Mouse (Mus musculus) bone marrow macrophage, adult 2 months (primary cell): ENCODE measurements around the gene Egfl6. TPM values are rescaled to one million over a fixed set of nuclear protein-coding genes. Genes with fewer than 3 reads are reported as not detected.
A peak's percentile ranks its signal among the peaks of the same experiment; 100 is the strongest.

Source experiments
- H3K27ac ChIP-seq: 2 replicates; pipeline ENCODE4 v1.5.1; 2012; ENCODE audit warnings: low read depth, low read length; ENCODE audit not compliant: insufficient read depth
- H3K4me1 ChIP-seq: 2 replicates; pipeline ENCODE4 v1.6.1; 2012; ENCODE audit warnings: low read length; ENCODE audit not compliant: control insufficient read depth, insufficient read depth
- H3K4me3 ChIP-seq: 2 replicates; pipeline ENCODE4 v1.5.1; 2012; ENCODE audit warnings: mild to moderate bottlenecking, low read length, moderate library complexity; ENCODE audit not compliant: insufficient read depth
- CTCF ChIP-seq: IDR thresholded peaks from 2 replicates; pipeline ENCODE4 v1.5.1; 2012; ENCODE audit warnings: low read depth, mild to moderate bottlenecking, low read length, moderate library complexity
- POLR2A ChIP-seq: IDR thresholded peaks from 2 replicates; pipeline ENCODE4 v1.6.1; 2012; ENCODE audit warnings: mild to moderate bottlenecking, low read depth, low read length, borderline replicate concordance
- polyA plus RNA-seq: library from polyadenylated mRNA; stranded (reverse); fragments of >200 nt; gene quantifications from 2 replicates; pipeline ENCODE4 v1.2.4, GENCODE M21; 2012; ENCODE audit not compliant: missing spikeins, insufficient read depth, insufficient read length

Egfl6 gene
- polyA plus RNA-seq, 1 experiment, result not detected

DNA sequence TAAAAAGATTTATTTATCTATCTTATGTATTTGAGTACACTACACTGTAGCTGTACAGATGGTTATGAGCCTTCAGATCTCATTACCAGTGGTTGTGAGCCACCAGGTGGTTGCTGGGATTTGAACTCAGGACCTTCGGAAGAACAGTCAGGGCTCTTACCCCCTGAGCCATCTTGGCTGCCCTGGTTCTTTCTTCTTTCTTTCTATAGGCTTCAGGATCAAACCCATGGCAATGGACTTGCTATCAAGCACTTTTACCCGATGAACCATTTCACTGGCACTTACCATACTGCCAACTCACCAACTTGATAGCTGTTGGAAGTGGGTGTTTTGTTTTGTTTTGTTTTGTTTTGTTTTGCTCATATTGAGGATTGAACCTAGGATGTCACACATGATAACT is 90.5 kb downstream of the Egfl6 start:
- H3K4me1 ChIP-seq, result peaks cover 3% of the 10 kb centered on the region; the same call in 1 of the 2 replicates
- H3K27ac ChIP-seq, result no peak overlapping the region
- TF ChIP-seq POLR2A (no peak), CTCF (no peak)
- no peak overlapping the region for H3K4me3 ChIP-seq

DNA sequence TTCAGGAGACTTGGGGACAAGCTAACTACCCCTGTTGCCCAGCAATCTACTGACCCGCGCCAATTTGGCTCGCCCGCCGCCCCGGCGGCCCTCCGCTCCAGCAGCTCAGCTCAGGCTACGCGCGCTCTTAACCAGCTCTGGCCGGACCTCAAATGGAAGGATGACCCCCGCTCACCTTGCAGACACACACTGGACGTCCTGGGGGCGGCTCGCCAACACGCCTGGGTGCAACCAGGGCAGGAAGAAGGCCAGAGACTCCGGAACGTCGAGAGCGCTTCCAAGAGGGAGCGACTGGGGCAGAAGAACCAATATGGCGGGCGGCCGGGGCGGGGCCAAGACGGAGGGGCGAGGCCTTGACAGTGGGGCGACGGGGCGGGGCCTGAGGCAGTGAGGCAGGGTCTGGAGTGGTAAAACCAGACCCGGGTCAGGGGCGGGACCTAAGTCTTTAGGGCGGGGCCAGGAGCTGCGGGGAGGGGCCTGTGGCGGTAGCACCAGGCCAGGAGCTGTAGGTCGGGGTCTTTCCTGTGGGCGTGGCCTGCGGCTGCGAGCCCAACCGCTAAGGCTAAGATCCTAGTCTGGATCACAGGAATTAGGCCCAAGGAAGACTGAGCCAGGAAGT is 106.0 kb downstream of the Egfl6 start, which contains the start of gene Rab9:
Gene Rab9 (minus strand): TSS at position 503 of the 619 bp plus-strand sequence.
- Histone ChIP-seq H3K4me3 (peak within 1 kb of the TSS; percentile 99), H3K27ac (peak within 1 kb of the TSS; percentile 75), H3K4me1 (peaks cover 12% of the 10 kb centered on the region)
- TF ChIP-seq CTCF, result no peak
- no peak for TF ChIP-seq POLR2A

DNA sequence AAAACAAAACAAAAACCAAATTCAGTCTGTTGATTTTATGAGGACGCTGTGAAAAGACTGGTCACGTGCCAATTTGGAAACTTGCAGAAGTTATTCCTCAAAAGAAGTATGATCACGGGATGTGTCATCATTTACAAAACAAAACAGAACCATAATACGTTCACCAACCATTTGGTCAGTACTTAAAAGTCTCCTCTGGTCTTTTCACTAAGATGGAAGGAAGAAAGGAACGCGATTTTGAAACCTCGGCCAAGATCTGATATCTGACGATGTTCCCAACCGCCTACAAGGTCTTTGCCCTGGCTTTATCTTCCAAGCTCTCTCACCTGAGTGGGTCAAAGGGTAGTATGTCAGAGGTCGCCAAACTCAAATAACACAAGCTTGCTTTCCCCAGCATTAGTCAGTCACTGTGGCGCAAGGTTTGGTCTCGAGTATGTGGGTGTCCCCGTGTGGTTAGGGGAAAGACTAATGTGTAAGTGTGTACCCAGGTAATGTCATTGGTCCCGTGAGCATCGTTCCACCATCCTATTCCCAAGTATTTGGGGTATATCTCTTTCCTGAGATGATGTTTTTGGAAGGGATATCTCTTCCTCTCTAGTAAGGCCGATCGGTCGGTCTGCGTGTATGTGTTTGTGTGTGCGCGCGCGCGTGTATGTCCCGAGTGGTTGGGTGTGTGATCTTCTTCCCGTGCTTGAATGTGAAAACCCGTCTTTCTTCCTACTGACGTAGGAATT is 106.7 kb downstream of the Egfl6 start:
- Histone ChIP-seq H3K4me3 (peak overlapping the region; percentile 99), H3K4me1 (peaks cover 12% of the 10 kb centered on the region), H3K27ac (peak overlapping the region; percentile 75)
- TF ChIP-seq CTCF, result no peak
- TF ChIP-seq POLR2A, result no peak

- Histone ChIP-seq H3K27ac (no peak overlapping the region), H3K4me1 (peaks cover 12% of the 10 kb centered on the region), H3K4me3 (peak overlapping the region; percentile 8)
- TF ChIP-seq CTCF, result no peak
- TF ChIP-seq POLR2A, result no peak
Measured at GRCm38 (mm10) chrX:166477393-166477792, 108.1 kb downstream of the Egfl6 start.

Other genes with a start within 250 kb of the Egfl6 start
- gene Trappc2, start 145.1 kb downstream of the Egfl6 start, polyA plus RNA-seq, result 14.6 and 20.0 TPM in 2 replicates
- 6.1 and 6.7 TPM in 2 replicates for gene Ofd1, start 145.0 kb downstream of the Egfl6 start, polyA plus RNA-seq
- 68.3 and 75.3 TPM in 2 replicates for gene Rab9, start 105.9 kb downstream of the Egfl6 start, polyA plus RNA-seq
- 2.6 TPM in 2 replicates for gene Tceanc, start 67.2 kb downstream of the Egfl6 start, polyA plus RNA-seq